Mouse (Mus musculus) erythroblast, embryonic 14.5 days (primary cell): ENCODE measurements around the gene Zfp148.

Experiments
- GATA1 ChIP-seq: IDR thresholded peaks from 2 replicates; pipeline ENCODE4 v1.6.1; 2012; ENCODE audit warnings: low read length, inconsistent platforms, mixed read lengths
- TAL1 ChIP-seq: IDR thresholded peaks from 3 replicates; pipeline ENCODE4 v1.6.1; 2012; ENCODE audit warnings: low read length, inconsistent platforms, mixed read lengths

GRCm38 (mm10) chr16:33523571-33523970 lies 142.9 kb downstream of the Zfp148 start:
- TF ChIP-seq GATA1 (no peak), TAL1 (no peak)
